Mouse (Mus musculus): ENCODE measurements at regions not wholly inside any gene's neighbourhood (a gene's known extent, or its start where the extent isn't known, plus 50 kb on each side); places are given as distances from the start of the nearest gene placed in this dataset.

DNA sequence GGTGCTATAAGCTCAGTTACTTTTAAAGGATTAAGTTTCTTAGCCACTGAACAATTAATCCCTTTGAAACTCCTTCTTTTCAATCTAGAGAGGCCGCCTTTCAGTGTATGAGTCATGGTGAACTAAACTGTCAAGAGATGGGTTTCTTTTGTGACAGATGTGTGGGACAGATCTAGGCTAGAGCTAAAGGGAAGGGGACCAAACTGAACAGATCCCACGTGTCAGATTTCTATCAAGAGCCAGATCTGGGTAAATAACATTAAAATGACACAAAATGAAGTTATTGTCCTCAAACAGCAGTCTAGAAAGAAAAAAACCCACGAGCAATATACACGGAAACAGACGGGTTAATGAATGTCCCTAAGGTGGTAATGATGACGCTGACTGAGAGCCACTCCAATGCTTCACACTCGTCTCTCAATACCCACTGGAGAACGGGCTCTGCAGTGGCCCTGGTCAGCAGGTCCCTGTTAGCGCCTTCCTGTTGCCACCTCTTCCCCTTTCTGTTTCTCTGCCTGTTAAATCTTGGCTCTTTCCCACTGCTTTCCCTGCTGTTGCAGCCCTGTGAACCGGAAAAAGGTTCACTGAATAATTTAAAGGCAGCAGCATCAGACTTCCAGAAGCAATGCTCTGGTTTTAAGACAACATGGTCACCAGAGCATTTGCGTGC lies 52.7 kb upstream of the Rab3gap2 start:
- WGBS: 55% methylated on average over 11 of the region's 11 CpGs
- no peak overlapping the region for H3K9ac ChIP-seq
- H3K4me1 ChIP-seq (replicated peaks): peaks cover 10% of the 10 kb centered on the region; the same call in 1 of the 2 replicates
- no peaks in the 10 kb centered on the region for H3K9me3 ChIP-seq
- H3K27me3 ChIP-seq: no peaks in the 10 kb centered on the region
- no peak overlapping the region for H3K4me3 ChIP-seq
- no peak overlapping the region for H3K27ac ChIP-seq
- H3K36me3 ChIP-seq: no peaks in the 10 kb centered on the region
- no peak for ATAC-seq (ENCODE audit: low FRiP score)
- H3K4me2 ChIP-seq: no peak overlapping the region

DNA sequence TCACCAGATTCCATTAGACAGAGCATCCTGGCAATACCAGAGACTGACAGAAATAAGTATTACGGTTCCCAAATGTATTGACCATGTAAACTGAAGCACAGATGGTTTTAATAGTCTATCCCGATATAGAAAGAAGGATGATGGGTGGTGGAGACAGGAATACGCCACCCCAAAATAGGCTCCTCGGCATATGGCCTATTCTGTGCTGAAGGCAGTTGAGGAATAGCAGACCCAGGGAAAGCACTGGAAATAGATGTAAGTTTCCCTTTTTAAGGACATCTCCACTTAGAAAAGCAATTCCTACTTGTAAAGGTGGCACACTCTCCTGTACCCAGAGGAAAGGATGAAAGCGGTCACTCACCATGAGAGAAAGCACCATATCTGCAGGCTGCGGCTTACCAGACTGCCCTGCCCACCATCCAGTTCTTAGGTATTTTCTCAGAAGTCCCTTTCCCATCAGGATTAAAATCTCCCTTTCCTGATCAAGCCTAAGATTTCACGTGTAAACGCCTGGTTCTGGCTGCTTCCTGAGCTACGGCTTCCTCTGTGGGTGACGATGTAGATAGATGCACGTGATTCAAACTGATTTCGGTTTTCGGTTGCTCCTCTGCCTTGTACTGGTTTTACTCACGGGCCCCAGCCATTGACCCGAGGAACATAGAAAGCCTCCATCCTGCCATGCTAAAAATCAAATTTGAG lies 53.3 kb upstream of the Rab3gap2 start:
- no peak overlapping the region for H3K27ac ChIP-seq
- no peak overlapping the region for H3K4me2 ChIP-seq
- H3K9me3 ChIP-seq: no peaks in the 10 kb centered on the region
- no peaks in the 10 kb centered on the region for H3K27me3 ChIP-seq
- peaks cover 10% of the 10 kb centered on the region; the same call in 1 of the 2 replicates for H3K4me1 ChIP-seq (replicated peaks)
- no peak overlapping the region for H3K9ac ChIP-seq
- no peak for ATAC-seq (ENCODE audit: low FRiP score)
- H3K36me3 ChIP-seq: no peaks in the 10 kb centered on the region
- WGBS: 82% methylated on average over 15 of the region's 15 CpGs
- H3K4me3 ChIP-seq: no peak overlapping the region

DNA sequence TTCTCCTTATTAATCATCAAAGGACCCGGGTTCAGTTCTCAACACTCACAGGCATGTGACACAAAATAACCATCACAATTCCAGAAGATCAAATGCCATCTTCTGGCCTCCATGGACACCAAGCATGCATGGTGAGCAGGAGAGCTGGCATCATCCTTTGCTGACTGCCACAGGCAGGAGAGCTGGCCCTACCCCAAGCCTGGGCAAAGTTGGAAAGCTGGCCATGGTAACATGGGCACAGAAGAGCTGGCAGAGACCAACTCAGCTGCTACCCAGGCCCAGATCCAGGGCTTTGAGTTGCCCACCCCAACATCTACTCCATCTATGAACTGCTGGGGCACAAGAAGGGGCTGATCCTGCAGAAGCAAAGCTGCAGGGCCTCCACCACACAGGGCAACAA lies 59.1 kb upstream of the Rab3gap2 start:
- ATAC-seq (ENCODE audit: low FRiP score): no peak
- 97% methylated on average over 1 of the region's 1 CpGs for WGBS
- H3K4me2 ChIP-seq: no peak overlapping the region

DNA sequence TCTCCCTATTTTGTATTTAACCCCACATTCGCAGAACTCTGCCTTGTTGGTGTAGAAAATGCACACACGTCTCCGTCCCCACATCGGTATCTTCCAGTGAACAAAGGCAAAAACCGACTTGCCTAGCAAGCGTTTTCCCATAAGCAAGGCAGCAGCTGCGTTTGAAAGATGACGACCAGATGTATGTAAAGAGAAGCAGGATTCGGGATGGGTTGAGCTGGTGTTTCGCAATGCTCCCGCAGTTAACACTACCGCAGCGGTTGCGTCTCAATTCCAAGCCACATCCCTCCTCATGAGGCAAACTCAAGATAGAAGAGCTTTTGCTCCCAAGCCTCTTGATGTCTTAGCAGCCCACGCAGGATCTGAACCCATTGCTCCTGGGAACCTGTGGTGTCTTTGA lies 59.9 kb upstream of the Rab3gap2 start:
- Histone ChIP-seq H3K27ac (no peak overlapping the region), H3K4me3 (no peak overlapping the region), H3K27me3 (no peaks in the 10 kb centered on the region), H3K9me3 (no peaks in the 10 kb centered on the region), H3K9ac (no peak overlapping the region), H3K4me1 (replicated peaks) (no peaks in the 10 kb centered on the region), H3K36me3 (no peaks in the 10 kb centered on the region), H3K4me2 (no peak overlapping the region)
- 94% methylated on average over 15 of the region's 15 CpGs for WGBS
- no peak for ATAC-seq (ENCODE audit: low FRiP score)

More for the DNA sequence above, 59.1 kb upstream of the Rab3gap2 start:
- Histone ChIP-seq H3K36me3 (no peaks in the 10 kb centered on the region), H3K4me3 (no peak overlapping the region), H3K9me3 (no peaks in the 10 kb centered on the region), H3K27me3 (no peaks in the 10 kb centered on the region), H3K9ac (no peak overlapping the region), H3K4me1 (replicated peaks) (0 out of 2 replicates have a peak, but pooled peaks cover under 1% of the 10 kb centered on the region), H3K27ac (no peak overlapping the region)

DNA sequence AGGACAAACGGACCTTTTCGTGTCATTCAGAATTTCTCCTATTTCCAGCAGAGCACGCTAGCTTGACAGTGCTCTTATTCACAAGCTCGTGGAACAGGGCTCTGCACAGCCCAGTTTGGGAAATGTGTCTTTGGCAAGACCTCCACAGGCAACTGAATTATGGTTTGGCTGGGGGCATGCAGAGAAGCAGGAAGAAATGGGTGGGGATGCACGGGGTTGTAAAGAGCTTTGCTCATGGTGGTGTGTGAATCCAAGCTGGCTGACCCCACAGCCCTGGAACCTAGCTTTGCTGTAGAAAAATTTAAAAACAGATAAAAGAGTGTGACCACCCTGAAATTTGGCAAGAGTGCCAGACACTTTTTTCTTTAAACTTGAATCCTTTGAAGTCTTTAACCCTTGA lies 63.6 kb upstream of the Rab3gap2 start:
- H3K36me3 ChIP-seq: no peaks in the 10 kb centered on the region
- no peaks in the 10 kb centered on the region for H3K9me3 ChIP-seq
- no peak overlapping the region for H3K27ac ChIP-seq
- no peak overlapping the region for H3K4me3 ChIP-seq
- no peak overlapping the region for H3K9ac ChIP-seq
- no peak overlapping the region for H3K4me2 ChIP-seq
- 83% methylated on average over 5 of the region's 5 CpGs for WGBS
- no peaks in the 10 kb centered on the region for H3K27me3 ChIP-seq
- H3K4me1 ChIP-seq (replicated peaks): no peaks in the 10 kb centered on the region
- no peak for ATAC-seq (ENCODE audit: low FRiP score)

DNA sequence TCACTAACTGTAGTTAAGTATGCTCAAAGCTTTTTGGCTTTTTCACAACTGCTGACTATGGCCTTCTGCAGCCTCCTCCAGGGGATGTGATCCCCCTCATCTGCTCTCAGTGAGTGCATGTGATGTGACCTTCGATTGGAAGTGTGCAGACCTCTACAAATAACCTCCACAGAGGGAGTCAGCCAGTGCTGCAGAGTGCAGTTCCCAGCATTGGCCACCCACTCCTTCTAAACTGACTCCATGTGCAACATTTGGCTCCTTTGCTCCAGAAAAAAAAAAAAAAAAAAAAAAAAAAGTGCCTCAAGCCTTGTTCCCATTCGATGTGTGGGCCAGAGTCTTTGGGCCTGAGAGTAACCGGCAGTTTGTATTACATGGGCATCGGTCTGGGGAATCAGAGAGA lies 75.7 kb upstream of the Rab3gap2 start:
- ATAC-seq (ENCODE audit: low FRiP score): no peak
- WGBS: 65% methylated on average over 4 of the region's 4 CpGs

DNA sequence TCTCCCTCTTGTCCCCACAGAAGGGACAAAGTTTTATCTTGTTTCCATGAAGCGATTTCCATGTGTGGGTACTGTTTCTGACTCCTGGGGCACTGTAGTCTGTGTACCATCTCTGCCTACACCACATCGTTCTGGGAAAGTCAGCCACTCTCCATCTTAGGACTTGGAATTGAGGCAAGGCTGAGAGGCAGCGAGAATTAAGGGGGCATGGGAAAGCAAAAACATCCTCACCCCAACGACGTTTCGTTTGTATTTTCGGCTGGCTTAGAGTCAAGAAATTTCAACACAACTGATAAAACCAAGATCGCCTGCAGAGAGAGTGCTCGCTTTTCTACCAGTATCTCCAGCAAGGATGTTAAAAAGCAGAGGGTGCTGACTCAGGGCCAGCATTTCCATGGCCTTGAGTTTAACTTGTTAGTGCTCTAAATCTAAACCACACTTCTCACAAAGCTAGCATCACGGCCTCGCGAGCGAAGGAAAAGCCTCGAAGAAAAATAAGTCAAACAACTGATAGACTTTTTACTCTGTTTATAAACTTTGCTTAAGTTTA lies 78.1 kb upstream of the Rab3gap2 start:
- Histone ChIP-seq H3K36me3 (no peaks in the 10 kb centered on the region), H3K9me3 (no peaks in the 10 kb centered on the region), H3K4me2 (no peak overlapping the region), H3K27ac (no peak overlapping the region), H3K27me3 (no peaks in the 10 kb centered on the region), H3K4me1 (replicated peaks) (no peaks in the 10 kb centered on the region), H3K9ac (no peak overlapping the region), H3K4me3 (no peak overlapping the region)
- 82% methylated on average over 14 of the region's 14 CpGs for WGBS
- no peak for ATAC-seq (ENCODE audit: low FRiP score)

More for the DNA sequence above, 75.7 kb upstream of the Rab3gap2 start:
- no peaks in the 10 kb centered on the region for H3K9me3 ChIP-seq
- H3K4me2 ChIP-seq: no peak overlapping the region
- H3K9ac ChIP-seq: no peak overlapping the region
- no peaks in the 10 kb centered on the region for H3K27me3 ChIP-seq
- H3K27ac ChIP-seq: no peak overlapping the region
- H3K4me3 ChIP-seq: no peak overlapping the region
- no peaks in the 10 kb centered on the region for H3K36me3 ChIP-seq
- no peaks in the 10 kb centered on the region for H3K4me1 ChIP-seq (replicated peaks)

DNA sequence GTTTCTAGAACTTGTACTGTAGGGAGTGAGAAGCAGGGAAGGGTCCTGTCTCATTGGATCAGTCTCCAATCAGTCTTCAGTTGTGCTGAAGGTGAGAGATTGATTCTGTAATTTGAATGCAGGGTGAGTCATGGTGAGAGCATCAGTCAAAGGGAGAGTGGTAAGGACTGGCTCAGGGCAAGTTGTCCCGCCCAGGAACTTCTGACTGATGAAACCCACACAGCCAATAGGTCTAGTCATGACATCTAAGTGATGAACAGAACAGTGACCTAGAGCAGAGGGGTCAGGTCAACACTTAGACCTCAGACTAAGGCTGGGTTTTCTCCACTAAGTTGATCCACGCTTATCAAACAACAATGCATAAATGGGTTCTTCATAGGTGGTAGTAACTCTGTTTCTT lies 82.4 kb upstream of the Rab3gap2 start:
- Histone ChIP-seq H3K9me3 (no peaks in the 10 kb centered on the region), H3K4me3 (no peak overlapping the region), H3K4me2 (no peak overlapping the region), H3K9ac (no peak overlapping the region), H3K36me3 (no peaks in the 10 kb centered on the region), H3K27ac (no peak overlapping the region), H3K4me1 (replicated peaks) (no peaks in the 10 kb centered on the region), H3K27me3 (no peaks in the 10 kb centered on the region)
- WGBS: 75% methylated on average over 2 of the region's 2 CpGs
- ATAC-seq (ENCODE audit: low FRiP score): no peak

DNA sequence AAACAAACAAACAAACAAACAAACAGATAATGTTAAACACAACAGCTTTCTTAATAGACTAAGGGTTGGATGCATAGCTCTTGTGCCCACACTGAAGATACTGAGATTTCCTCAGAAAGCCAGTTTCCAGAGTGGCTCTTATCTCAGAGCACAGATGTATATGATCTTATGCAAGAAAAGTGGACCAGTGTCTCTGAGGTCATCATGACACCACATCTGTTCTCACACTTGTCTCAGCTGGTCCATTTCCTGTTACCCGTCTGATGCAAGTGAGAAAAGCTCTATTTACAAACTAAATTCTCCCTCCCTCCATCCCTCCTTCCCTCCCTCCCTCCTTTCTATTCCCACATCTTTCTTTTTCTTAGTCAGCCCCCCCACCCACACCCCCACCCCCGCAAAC lies 83.5 kb upstream of the Rab3gap2 start:
- Histone ChIP-seq H3K9me3 (no peaks in the 10 kb centered on the region), H3K27ac (no peak overlapping the region), H3K4me3 (no peak overlapping the region), H3K27me3 (no peaks in the 10 kb centered on the region), H3K4me1 (replicated peaks) (no peaks in the 10 kb centered on the region), H3K9ac (no peak overlapping the region), H3K36me3 (no peaks in the 10 kb centered on the region), H3K4me2 (no peak overlapping the region)
- ATAC-seq (ENCODE audit: low FRiP score): no peak
- 89% methylated on average over 2 of the region's 2 CpGs for WGBS

DNA sequence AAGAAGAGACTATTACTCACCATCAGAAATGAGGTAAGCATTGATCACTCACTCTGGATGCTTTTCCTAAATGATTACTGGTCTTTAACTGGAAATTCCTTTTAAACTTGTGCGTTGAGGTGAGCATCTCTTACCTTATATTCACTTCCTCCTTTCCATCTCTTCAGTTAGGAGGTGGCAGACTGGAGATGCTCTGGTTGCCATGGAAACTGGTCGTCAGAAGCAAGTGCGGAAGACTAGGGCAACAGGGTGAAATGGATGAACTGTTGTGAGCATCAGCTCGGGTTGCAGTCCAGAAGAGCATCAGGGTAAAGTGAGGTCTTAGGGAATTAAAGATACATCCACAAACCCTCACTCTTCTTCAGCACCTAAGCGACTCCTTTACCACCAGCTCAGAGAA lies 86.2 kb upstream of the Rab3gap2 start:
- no peak for ATAC-seq (ENCODE audit: low FRiP score)

DNA sequence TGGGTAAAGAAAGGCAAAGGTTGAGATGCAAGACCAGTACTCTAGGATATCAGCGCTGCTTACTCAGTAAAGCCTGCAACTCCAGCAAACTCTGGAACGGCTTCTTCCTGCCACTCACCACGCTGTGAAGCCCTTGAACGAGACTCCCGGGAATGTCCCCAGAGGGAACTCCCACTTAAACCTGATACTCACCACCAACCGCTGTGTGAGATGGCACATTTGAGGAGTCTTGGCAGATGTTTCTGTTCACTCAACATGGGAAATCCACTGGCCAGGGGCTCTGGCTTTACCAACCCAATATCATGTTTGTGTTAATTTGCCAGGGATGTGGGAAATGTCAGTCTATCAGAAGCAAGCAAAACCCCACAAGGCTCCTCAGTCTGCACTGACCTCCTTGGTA lies 90.2 kb upstream of the Rab3gap2 start:
- no peaks in the 10 kb centered on the region for H3K27me3 ChIP-seq
- H3K27ac ChIP-seq: no peak overlapping the region
- H3K4me3 ChIP-seq: no peak overlapping the region
- no peaks in the 10 kb centered on the region for H3K4me1 ChIP-seq (replicated peaks)
- H3K36me3 ChIP-seq: no peaks in the 10 kb centered on the region
- H3K9ac ChIP-seq: no peak overlapping the region
- H3K9me3 ChIP-seq: no peaks in the 10 kb centered on the region
- WGBS: 86% methylated on average over 6 of the region's 6 CpGs
- ATAC-seq (ENCODE audit: low FRiP score): no peak
- no peak overlapping the region for H3K4me2 ChIP-seq

More for the DNA sequence above, 86.2 kb upstream of the Rab3gap2 start:
- H3K9me3 ChIP-seq: no peaks in the 10 kb centered on the region
- H3K9ac ChIP-seq: no peak overlapping the region
- no peaks in the 10 kb centered on the region for H3K27me3 ChIP-seq
- H3K36me3 ChIP-seq: no peaks in the 10 kb centered on the region
- no peak overlapping the region for H3K4me3 ChIP-seq
- H3K4me1 ChIP-seq (replicated peaks): no peaks in the 10 kb centered on the region
- no peak overlapping the region for H3K27ac ChIP-seq
- WGBS: 54% methylated on average over 5 of the region's 5 CpGs
- H3K4me2 ChIP-seq: no peak overlapping the region

DNA sequence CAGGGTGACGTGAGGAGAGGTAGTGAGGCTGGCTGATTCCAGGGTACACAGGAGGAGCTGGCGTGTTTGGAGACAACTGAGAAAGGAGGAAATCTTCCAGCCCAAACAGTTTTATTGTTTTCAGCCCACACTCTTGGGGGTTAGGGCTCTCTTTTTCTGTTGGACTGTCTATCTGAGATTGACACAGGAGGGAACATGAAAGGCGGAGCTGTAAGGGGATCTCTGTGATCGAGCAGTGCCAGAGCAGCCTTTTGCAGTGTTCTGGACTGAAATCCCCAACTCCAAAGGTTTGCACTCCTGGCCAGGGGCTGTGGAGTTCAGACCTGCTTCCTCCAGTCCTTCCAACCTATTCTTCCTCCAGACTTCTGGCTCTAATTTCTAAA lies 91.9 kb upstream of the Rab3gap2 start:
- no peak overlapping the region for H3K9ac ChIP-seq
- no peak overlapping the region for H3K4me3 ChIP-seq
- H3K9me3 ChIP-seq: no peaks in the 10 kb centered on the region
- no peaks in the 10 kb centered on the region for H3K4me1 ChIP-seq (replicated peaks)
- WGBS: 73% methylated on average over 4 of the region's 4 CpGs
- no peak overlapping the region for H3K27ac ChIP-seq
- ATAC-seq (ENCODE audit: low FRiP score): no peak
- H3K27me3 ChIP-seq: no peaks in the 10 kb centered on the region
- no peak overlapping the region for H3K4me2 ChIP-seq
- no peaks in the 10 kb centered on the region for H3K36me3 ChIP-seq
